Mouse (Mus musculus) midbrain, embryonic 12.5 days (tissue): ENCODE measurements at regions not wholly inside any gene's neighbourhood (a gene's known extent, or its start where the extent isn't known, plus 50 kb on each side); places are given as distances from the start of the nearest gene placed in this dataset.

Source experiments
- ATAC-seq: fragments of 200-750 bp; cut with Nextera tagmentation; 2 replicates; pipeline ENCODE4 v1.8.0; 2017; ENCODE audit warnings: low read depth, moderate TSS enrichment, moderate library complexity; ENCODE audit not compliant: low FRiP score
- H3K27ac ChIP-seq: fragments of 300-500 bp; sonication (generic); replicated peaks from 2 replicates; pipeline ENCODE4 v1.5.1; 2016; ENCODE audit warnings: mild to moderate bottlenecking
- H3K27me3 ChIP-seq: fragments of 300-500 bp; sonication (generic); 2 replicates; pipeline ENCODE4 v1.6.1; 2016; ENCODE audit warnings: mild to moderate bottlenecking
- H3K36me3 ChIP-seq: fragments of 300-500 bp; sonication (generic); 2 replicates; pipeline ENCODE4 v1.6.1; 2016
- H3K4me1 ChIP-seq: fragments of 300-500 bp; sonication (generic); 2 replicates; pipeline ENCODE4 v1.6.1; 2016
- H3K4me2 ChIP-seq: fragments of 300-500 bp; sonication (generic); replicated peaks from 2 replicates; pipeline ENCODE4 v1.6.1; 2016; ENCODE audit warnings: mild to moderate bottlenecking, moderate library complexity
- H3K4me3 ChIP-seq: fragments of 300-500 bp; sonication (generic); 2 replicates; pipeline ENCODE4 v1.5.1; 2016; ENCODE audit warnings: mild to moderate bottlenecking
- H3K9ac ChIP-seq: fragments of 300-500 bp; sonication (generic); replicated peaks from 2 replicates; pipeline ENCODE4 v1.6.1; 2016; ENCODE audit warnings: mild to moderate bottlenecking, moderate library complexity
- H3K9me3 ChIP-seq: fragments of 300-500 bp; sonication (generic); 2 replicates; pipeline ENCODE4 v1.6.1; 2016; ENCODE audit warnings: mild to moderate bottlenecking
- WGBS: fragments of 180-500 bp; shearing (Covaris S2); methylation state at CpG from one replicate; pipeline ENCODE4 v1.1.7; 2016; 5-methylcytosine and 5-hydroxymethylcytosine counted together

- no peaks in the 10 kb centered on the region for H3K9me3 ChIP-seq
- H3K27me3 ChIP-seq: no peaks in the 10 kb centered on the region
- H3K27ac ChIP-seq: no peak overlapping the region
- 23% methylated on average over 4 of the region's 4 CpGs for WGBS
- ATAC-seq: no peak
- H3K9ac ChIP-seq: no peak overlapping the region
- H3K4me1 ChIP-seq: peaks cover 28% of the 10 kb centered on the region
- H3K4me3 ChIP-seq: no peak overlapping the region
- H3K36me3 ChIP-seq: no peaks in the 10 kb centered on the region
- H3K4me2 ChIP-seq: no peak overlapping the region
These were observed 221.9 kb downstream of the Zfp36l1 start for GRCm38 (mm10) chr12:79890887-79891286.

DNA sequence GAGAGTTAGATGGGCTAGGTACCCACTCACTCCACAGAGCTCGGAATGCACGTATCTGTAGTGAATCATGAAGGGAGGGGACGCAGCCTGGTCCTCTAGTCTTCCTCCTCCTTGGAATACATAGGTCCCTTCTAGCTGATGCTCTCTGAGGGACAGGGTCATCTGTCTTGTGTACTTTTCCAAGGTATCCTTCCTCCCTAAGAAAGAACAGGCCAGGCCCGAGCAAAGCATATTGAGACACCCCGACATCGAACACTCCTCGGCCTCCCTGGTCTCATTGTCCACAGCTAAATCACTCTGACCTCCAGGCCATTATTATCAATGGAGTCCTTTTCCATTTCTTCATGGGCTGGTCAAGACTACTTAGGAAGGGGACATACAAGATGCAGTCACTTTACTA is 222.5 kb downstream of the Zfp36l1 start:
- WGBS: 88% methylated on average over 7 of the region's 7 CpGs

GRCm38 (mm10) chr12:79888812-79889211 is 224.0 kb downstream of the Zfp36l1 start:
- H3K4me1 ChIP-seq: peaks cover 15% of the 10 kb centered on the region
- H3K27ac ChIP-seq: no peak overlapping the region
- H3K36me3 ChIP-seq: no peaks in the 10 kb centered on the region
- H3K4me2 ChIP-seq: no peak overlapping the region
- ATAC-seq: no peak
- 87% methylated on average over 4 of the region's 4 CpGs for WGBS
- H3K27me3 ChIP-seq: no peaks in the 10 kb centered on the region
- H3K4me3 ChIP-seq: no peak overlapping the region
- no peaks in the 10 kb centered on the region for H3K9me3 ChIP-seq
- H3K9ac ChIP-seq: no peak overlapping the region

More for the DNA sequence above, 222.5 kb downstream of the Zfp36l1 start:
- Histone ChIP-seq H3K9me3 (no peaks in the 10 kb centered on the region), H3K4me1 (peaks cover 22% of the 10 kb centered on the region), H3K27ac (no peak overlapping the region), H3K4me3 (no peak overlapping the region), H3K27me3 (no peaks in the 10 kb centered on the region), H3K36me3 (no peaks in the 10 kb centered on the region), H3K4me2 (no peak overlapping the region), H3K9ac (no peak overlapping the region)
- no peak for ATAC-seq

DNA sequence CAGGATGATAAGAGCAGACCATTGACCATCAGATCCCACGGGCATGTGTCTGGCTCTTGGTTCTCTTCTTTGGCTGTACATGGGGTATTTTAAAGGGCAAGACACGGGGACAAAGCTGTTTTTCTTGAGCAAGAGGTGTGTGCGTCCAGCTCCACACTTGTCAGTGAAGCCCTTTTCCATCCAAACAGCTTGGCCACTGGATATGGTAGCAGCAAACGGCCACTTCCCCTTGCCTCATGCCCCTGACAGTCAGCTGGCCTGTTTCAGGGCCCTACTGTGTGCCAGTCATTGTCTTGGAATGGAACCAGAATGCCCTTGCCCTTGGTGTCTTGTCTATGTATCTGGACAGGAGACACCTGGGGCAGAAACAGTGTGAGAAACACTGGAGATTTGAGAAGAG is 224.7 kb downstream of the Zfp36l1 start:
- Histone ChIP-seq H3K4me1 (peaks cover 15% of the 10 kb centered on the region), H3K27ac (no peak overlapping the region), H3K36me3 (no peaks in the 10 kb centered on the region), H3K9ac (no peak overlapping the region), H3K27me3 (no peaks in the 10 kb centered on the region), H3K4me2 (no peak overlapping the region), H3K9me3 (no peaks in the 10 kb centered on the region), H3K4me3 (no peak overlapping the region)
- WGBS: 90% methylated on average over 4 of the region's 4 CpGs
- ATAC-seq: no peak

DNA sequence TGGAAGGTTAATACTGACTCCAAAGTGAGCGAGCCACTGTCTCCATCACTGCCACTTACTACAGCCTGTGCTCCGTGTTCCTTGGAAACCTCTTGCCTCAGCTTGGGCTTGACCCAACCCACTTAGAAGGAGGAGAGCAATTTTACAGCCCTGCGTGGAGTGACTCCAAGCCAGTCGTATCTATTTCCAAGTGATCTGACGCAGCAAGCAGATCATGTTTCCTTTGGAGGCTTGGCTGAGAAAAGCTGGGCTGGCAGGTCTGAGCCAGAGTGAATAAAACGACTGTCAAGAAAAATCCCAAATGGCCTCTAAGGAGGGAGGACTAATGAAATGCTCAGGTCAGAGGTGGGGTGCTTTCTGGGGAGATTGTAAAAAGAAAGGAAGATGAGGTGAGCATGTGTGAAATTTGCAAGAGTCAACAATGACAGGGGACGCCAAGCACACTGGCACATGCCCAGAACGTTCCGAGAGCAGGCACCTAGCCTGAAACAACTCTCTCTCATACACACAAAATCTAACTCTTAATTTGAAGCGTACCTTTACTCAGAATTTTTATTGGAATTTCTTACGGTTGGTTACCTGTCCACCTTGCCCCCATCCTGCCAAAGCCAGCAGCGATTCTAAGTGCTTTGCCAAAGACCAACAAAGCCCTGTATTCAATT is 225.5 kb downstream of the Zfp36l1 start:
- H3K4me2 ChIP-seq: no peak overlapping the region
- H3K36me3 ChIP-seq: no peaks in the 10 kb centered on the region
- H3K4me1 ChIP-seq: peaks cover 15% of the 10 kb centered on the region
- no peak overlapping the region for H3K9ac ChIP-seq
- WGBS: 60% methylated on average over 12 of the region's 12 CpGs
- no peak for ATAC-seq
- no peaks in the 10 kb centered on the region for H3K27me3 ChIP-seq
- no peaks in the 10 kb centered on the region for H3K9me3 ChIP-seq
- no peak overlapping the region for H3K4me3 ChIP-seq
- no peak overlapping the region for H3K27ac ChIP-seq

DNA sequence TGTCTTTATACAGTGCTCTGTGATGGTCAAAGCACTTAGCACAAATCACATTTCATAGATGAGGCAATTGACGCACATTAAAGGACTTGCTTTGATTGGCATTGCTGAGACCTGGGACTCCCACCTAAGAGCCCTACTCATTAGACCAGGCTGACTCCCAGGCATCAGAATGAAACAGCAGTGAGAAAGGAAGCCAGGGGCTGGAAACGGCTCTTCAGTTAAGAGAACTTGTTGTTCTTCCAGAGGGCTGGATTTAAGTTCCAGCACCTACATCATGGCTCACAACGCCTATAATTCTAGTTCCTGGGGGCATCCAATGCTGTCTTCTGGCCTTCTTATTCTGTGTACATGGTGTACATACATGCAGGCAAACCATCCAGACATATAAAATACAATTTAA is 226.3 kb downstream of the Zfp36l1 start:
- no peak overlapping the region for H3K27ac ChIP-seq
- no peak overlapping the region for H3K4me3 ChIP-seq
- 70% methylated on average over 3 of the region's 3 CpGs for WGBS
- no peaks in the 10 kb centered on the region for H3K9me3 ChIP-seq
- H3K4me2 ChIP-seq: no peak overlapping the region
- H3K27me3 ChIP-seq: no peaks in the 10 kb centered on the region
- peaks cover 15% of the 10 kb centered on the region for H3K4me1 ChIP-seq
- no peaks in the 10 kb centered on the region for H3K36me3 ChIP-seq
- H3K9ac ChIP-seq: no peak overlapping the region
- ATAC-seq: no peak

DNA sequence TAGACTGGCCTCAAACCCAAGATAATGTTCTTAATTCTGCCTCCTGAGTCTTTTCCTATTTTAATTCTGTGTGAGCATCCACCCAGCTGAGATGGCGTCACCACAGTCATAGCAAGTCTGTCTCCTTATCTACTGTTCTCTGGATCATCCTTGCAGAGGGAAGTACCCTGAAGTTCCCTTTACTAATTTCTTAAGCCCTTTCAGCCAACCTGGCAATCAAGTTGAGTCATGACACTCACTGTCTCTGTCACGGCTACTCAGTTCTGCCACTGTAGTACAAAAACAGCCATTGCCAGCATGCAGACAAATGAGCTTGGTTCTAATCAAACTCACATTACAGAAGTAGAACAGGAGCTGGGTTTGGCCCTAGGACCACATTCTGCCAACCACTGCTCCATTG is 227.5 kb downstream of the Zfp36l1 start:
- peaks cover 19% of the 10 kb centered on the region for H3K4me1 ChIP-seq
- no peak overlapping the region for H3K4me3 ChIP-seq
- WGBS: 85% methylated on average over 2 of the region's 2 CpGs
- no peak for ATAC-seq
- H3K27ac ChIP-seq: no peak overlapping the region
- H3K27me3 ChIP-seq: no peaks in the 10 kb centered on the region
- H3K36me3 ChIP-seq: no peaks in the 10 kb centered on the region
- H3K9ac ChIP-seq: no peak overlapping the region
- H3K4me2 ChIP-seq: no peak overlapping the region
- H3K9me3 ChIP-seq: no peaks in the 10 kb centered on the region

DNA sequence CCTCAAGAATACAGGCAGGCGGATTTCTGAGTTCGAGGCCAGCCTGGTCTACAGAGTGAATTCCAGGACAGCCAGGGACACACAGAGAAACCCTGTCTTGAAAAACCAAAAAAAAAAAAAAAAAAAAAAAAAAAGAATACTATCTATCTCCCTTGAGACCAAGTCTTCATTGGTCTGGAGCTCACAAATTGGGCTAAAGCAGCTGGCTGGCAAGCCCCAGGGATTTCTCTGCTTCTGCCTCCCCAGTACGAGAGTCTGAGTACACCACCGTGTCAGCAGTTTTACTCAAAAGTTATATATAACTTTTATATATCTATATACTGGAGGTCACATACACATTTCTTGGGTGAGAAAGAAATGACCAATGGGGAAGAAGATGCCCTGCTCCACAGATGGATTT is 229.2 kb downstream of the Zfp36l1 start:
- WGBS: 93% methylated on average over 4 of the region's 4 CpGs
- Histone ChIP-seq H3K9ac (no peak overlapping the region), H3K4me3 (no peak overlapping the region), H3K9me3 (no peaks in the 10 kb centered on the region), H3K4me1 (peaks cover 35% of the 10 kb centered on the region), H3K27ac (no peak overlapping the region), H3K4me2 (no peak overlapping the region), H3K36me3 (no peaks in the 10 kb centered on the region), H3K27me3 (no peaks in the 10 kb centered on the region)
- no peak for ATAC-seq

GRCm38 (mm10) chr12:79880751-79881261 is 232.0 kb downstream of the Zfp36l1 start:
- Histone ChIP-seq H3K27ac (peak overlapping the region; percentile 88), H3K4me3 (no peak overlapping the region), H3K9me3 (no peaks in the 10 kb centered on the region), H3K36me3 (no peaks in the 10 kb centered on the region), H3K4me1 (peaks cover 34% of the 10 kb centered on the region), H3K27me3 (no peaks in the 10 kb centered on the region), H3K4me2 (no peak overlapping the region), H3K9ac (no peak overlapping the region)
- ATAC-seq: no peak
- WGBS: 74% methylated on average over 18 of the region's 18 CpGs

DNA sequence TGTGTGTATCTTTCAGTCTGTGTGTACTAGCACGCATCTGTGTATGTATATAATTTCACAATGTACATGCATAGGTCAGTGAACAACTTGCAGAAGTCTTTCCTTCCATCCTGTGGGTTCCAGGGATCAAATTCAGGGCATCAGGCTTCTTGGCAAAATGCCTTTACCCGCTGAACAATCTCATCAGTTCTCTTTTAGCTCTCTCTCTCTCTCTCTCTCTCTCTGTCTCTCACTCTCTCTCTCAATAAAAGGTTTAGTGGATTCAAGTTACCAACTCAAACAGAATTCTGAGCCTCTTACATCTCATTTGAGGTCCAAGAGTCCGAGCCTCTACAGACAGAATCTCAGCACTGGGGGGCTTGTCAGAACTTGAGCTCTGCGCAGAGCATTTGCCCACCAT is 232.5 kb downstream of the Zfp36l1 start:
- Histone ChIP-seq H3K27ac (peak overlapping the region; percentile 88), H3K36me3 (no peaks in the 10 kb centered on the region), H3K9me3 (no peaks in the 10 kb centered on the region), H3K27me3 (no peaks in the 10 kb centered on the region), H3K4me1 (peaks cover 34% of the 10 kb centered on the region), H3K9ac (no peak overlapping the region), H3K4me2 (no peak overlapping the region), H3K4me3 (no peak overlapping the region)
- no peak for ATAC-seq
- WGBS: 63% methylated on average over 4 of the region's 4 CpGs

- no peaks in the 10 kb centered on the region for H3K9me3 ChIP-seq
- no peak overlapping the region; the same call in 1 of the 2 replicates for H3K4me2 ChIP-seq
- H3K9ac ChIP-seq: peak overlapping the region; percentile 34; the same call in 1 of the 2 replicates
- peak; percentile 69 for ATAC-seq
- H3K4me3 ChIP-seq: no peak overlapping the region
- H3K27me3 ChIP-seq: no peaks in the 10 kb centered on the region
- 29% methylated on average over 9 of the region's 9 CpGs for WGBS
- peaks cover 34% of the 10 kb centered on the region for H3K4me1 ChIP-seq
- peak overlapping the region; percentile 88 for H3K27ac ChIP-seq
- no peaks in the 10 kb centered on the region for H3K36me3 ChIP-seq
These were observed 232.9 kb downstream of the Zfp36l1 start for GRCm38 (mm10) chr12:79879918-79880273.

- no peaks in the 10 kb centered on the region for H3K9me3 ChIP-seq
- no peaks in the 10 kb centered on the region for H3K36me3 ChIP-seq
- no peak overlapping the region for H3K4me3 ChIP-seq
- ATAC-seq: peak; percentile 86
- peak overlapping the region; percentile 34 for H3K9ac ChIP-seq
- H3K4me2 ChIP-seq: peak overlapping the region; percentile 13
- 11% methylated on average over 15 of the region's 15 CpGs for WGBS
- H3K27me3 ChIP-seq: no peaks in the 10 kb centered on the region
- peak overlapping the region; percentile 88 for H3K27ac ChIP-seq
- H3K4me1 ChIP-seq: peaks cover 34% of the 10 kb centered on the region
These were observed 233.5 kb downstream of the Zfp36l1 start for GRCm38 (mm10) chr12:79879093-79879917.
